Mouse (Mus musculus) kidney, adult 8-10 months (tissue): ENCODE measurements around the gene Usp9y.
A peak's percentile ranks its signal among the peaks of the same experiment; 100 is the strongest.

Source experiments
- DNase-seq, 2 experiments: peaks; one replicate each; pipeline ENCODE4 v3.0.0; 2022

Usp9y gene

GRCm38 (mm10) chrY:1459682-1460081 lies at the start of gene Usp9y:
TSS of gene Usp9y (minus strand) at chrY:1459782.
- no peak for DNase-seq

GRCm38 (mm10) chrY:1293708-1294107 lies 165.9 kb downstream of the Usp9y start:
- no peak for DNase-seq

- peak in 1 of 2 experiments; percentile 80 for DNase-seq
Observed at GRCm38 (mm10) chrY:1286171-1286795, 173.3 kb downstream of the Usp9y start, which contains the start of gene Ddx3y. TSS of gene Ddx3y (minus strand) at chrY:1286629.

- peak in 1 of 2 experiments; percentile 27 for DNase-seq
Observed at GRCm38 (mm10) chrY:1285735-1286134, 173.8 kb downstream of the Usp9y start.
